Mouse (Mus musculus): ENCODE measurements around the gene Nedd1.

- TF ChIP-seq CTCF (IDR thresholded peaks at IDR 0.05; ENCODE audit: control insufficient read depth, insufficient read depth, insufficient read length) (no peak), MYOG (IDR thresholded peaks at IDR 0.05; ENCODE audit: control insufficient read depth, extremely low read depth, insufficient read length) (no peak), MAX (IDR thresholded peaks at IDR 0.05) (no peak), CEBPB (IDR thresholded peaks at IDR 0.05; ENCODE audit: low read depth) (no peak), MYOD1 (IDR thresholded peaks at IDR 0.05; ENCODE audit: control insufficient read depth, insufficient read length, low read depth) (no peak), USF1 (IDR thresholded peaks at IDR 0.05; ENCODE audit: low read depth) (no peak), FOSL1 (IDR thresholded peaks at IDR 0.05; ENCODE audit: insufficient read depth, low read length, poor library complexity, severe bottlenecking) (no peak)
Observed at GRCm38 (mm10) chr10:92647691-92648090, 74.5 kb downstream of the Nedd1 start.
